Mouse (Mus musculus) NIH3T3 (cell line): Measurements from ENCODE around the gene Fam131b.

ENCODE experiments used
- DNase-seq: peaks from one replicate; pipeline ENCODE4 v3.0.0-alpha.2; 2012; ENCODE audit warnings: low read depth

Fam131b gene

DNA sequence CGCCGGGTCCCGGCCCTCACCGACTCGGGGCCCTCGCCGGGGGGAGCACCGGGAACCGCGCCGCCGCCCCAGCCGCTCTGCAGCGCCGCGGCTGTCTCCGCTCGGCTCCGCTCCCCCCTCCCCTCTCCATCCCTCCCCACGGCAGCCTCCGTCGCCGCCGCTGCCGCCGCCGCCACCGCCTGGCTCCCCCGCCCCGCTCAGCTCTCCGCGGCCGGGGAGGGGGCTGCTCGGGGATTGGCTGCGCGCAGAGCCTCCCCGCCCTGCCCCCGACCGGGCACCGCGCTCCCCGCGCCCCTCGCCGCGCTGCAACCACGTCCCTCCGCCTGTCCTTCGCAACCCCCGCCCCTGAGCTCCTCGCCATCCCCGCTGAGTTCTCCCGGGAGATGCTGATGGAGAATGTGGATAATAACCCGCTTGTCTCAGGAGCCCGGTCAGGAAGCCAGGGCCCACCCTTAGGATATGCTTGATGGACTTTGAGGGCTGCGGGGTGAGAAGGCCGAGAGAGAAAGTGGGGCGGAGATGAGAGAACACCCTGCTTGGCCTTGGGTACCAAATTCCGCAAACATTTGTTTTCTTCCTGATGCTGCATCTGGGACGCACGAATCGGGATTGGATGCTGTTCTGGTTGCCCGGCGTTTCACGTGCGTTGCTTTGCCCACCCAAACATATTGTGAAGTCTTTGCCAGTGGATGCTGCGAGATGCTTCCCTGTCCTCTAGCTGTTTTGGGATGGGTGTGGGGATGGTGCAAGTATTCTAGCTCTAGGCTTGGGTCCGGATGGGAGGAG, at the start of gene Fam131b:
Gene Fam131b, minus strand, starts transcription at position 162 of the 786 bp plus-strand sequence.
- DNase-seq, result peak; percentile 62

GRCm38 (mm10) chr6:42373669-42374430, 49.4 kb upstream of the Fam131b start:
- DNase-seq, result peak; percentile 77

GRCm38 (mm10) chr6:42372816-42373547, 48.5 kb upstream of the Fam131b start, which contains the start of gene Epha1:
Epha1 (minus strand) TSS chr6:42373268.
- peak; percentile 87 for DNase-seq

DNA sequence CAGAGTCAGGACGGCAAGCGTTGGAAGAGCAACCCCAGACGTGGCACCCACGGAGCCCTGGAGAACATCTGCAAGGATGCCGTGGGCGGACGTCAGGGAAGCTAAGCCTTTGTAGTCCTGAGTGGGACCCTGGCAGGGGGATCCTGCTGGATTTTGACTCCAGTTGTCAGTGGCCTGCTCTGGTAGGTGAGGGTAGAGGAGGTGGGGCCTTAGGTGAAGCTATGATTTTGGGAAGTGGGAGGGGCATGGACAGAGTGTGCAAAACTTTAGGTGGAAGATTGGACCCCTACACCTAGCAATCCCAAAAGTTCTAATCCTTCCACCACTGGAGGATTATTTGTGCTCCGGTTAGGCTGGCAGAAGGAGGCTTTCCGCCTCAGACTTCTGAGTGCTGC, 48.0 kb upstream of the Fam131b start:
- no peak for DNase-seq

DNA sequence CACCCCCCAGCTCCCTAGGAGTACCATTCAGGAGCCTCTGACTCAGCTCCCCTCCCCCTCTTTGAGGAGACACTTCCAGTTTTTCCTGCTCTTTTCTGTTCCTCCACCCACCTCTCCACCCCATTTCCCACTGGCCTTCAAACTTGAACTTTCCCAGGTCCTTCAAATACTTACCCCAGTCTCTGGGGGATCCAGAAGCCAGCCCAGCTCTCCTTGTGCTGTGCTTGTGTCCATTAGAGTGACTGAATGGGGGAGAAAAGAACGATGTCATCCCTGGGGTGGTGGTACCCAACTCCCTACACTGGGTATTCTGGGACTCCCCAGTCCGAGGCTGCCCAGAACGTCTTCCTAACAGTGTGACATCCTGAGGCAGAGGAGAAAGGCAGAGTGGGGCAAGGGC, 47.6 kb upstream of the Fam131b start:
- no peak for DNase-seq

DNA sequence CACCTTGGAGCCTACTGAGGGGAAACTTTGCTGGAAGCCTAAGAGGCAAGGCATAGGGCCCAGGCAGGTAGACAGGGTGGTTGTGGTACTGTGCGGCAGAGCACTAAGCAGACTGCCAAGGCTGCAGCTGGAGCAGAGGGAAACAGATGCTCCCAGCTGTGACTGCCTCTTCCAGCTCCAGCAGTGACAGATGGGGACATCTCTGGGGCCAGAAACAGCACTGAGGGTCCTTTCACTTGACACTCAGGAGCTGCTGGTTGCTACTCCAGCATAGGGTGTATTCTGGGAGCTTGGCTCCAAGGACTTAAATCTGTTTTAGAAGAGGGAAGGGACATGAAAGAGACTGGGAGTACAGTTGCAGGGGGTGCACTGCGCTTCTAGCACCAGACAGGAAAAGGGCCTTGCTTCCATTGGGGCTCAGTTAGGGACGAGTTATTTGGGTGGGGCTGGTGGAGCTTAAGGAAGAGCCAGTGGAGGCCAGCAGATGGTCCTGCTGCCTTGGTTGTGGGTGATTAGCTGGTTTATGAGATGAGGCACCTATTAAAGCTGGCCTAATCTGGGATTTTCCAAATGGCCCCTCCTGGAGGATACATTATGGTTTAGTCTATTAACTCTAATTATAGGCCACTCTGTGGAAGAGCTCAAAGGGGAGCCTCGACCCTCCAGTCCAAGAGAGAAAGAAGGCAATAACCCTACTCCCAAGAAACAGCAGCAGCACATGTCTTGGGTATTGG, 46.4 kb upstream of the Fam131b start:
- no peak for DNase-seq

DNA sequence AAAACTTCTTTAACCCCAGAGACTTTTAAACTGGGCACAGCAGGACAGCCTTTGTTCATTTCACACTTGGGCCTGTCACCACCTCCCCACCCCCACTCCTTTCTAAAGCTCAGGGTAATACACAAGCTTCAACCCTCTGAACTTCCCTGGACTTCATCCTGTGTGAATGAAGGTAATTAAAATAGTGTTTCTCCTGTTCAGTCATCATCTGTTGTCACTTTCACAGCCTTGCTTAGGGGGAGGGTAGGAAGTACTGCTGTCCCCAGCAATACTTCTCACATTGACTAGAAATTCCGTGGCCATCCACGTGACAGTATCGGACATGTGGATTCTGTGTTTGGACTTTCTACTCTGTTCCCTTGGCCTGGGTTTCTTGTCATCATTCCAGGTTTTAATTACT, 45.4 kb upstream of the Fam131b start:
- DNase-seq, result no peak

GRCm38 (mm10) chr6:42365215-42365614, 40.8 kb upstream of the Fam131b start:
- DNase-seq, result no peak

GRCm38 (mm10) chr6:42364607-42365006, 40.2 kb upstream of the Fam131b start:
- no peak for DNase-seq

GRCm38 (mm10) chr6:42364066-42364465, 39.6 kb upstream of the Fam131b start:
- DNase-seq, result no peak

- DNase-seq, result no peak
Observed at GRCm38 (mm10) chr6:42362974-42363373, 38.5 kb upstream of the Fam131b start.

GRCm38 (mm10) chr6:42362497-42362896, 38.1 kb upstream of the Fam131b start:
- DNase-seq, result no peak

DNA sequence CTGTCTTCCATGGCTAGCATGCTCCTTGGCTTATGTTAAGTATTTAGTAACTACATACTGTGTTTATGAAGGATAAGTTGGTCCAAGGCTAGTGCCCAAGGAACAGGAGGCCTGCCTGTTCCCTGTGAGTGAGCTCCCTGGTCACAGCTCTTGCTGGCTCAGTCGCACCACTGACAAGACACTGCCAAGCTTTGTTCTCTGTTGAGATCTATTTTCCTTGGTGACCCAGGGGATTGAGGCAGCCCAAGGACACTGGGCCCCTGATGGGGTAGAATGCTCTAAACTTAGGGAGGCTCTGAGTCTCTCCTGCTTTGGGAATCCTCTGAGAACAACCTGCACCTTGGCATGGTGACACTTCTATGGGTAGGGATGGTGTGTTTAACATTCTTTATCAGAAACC, 37.6 kb upstream of the Fam131b start:
- peak; percentile 40 for DNase-seq

DNA sequence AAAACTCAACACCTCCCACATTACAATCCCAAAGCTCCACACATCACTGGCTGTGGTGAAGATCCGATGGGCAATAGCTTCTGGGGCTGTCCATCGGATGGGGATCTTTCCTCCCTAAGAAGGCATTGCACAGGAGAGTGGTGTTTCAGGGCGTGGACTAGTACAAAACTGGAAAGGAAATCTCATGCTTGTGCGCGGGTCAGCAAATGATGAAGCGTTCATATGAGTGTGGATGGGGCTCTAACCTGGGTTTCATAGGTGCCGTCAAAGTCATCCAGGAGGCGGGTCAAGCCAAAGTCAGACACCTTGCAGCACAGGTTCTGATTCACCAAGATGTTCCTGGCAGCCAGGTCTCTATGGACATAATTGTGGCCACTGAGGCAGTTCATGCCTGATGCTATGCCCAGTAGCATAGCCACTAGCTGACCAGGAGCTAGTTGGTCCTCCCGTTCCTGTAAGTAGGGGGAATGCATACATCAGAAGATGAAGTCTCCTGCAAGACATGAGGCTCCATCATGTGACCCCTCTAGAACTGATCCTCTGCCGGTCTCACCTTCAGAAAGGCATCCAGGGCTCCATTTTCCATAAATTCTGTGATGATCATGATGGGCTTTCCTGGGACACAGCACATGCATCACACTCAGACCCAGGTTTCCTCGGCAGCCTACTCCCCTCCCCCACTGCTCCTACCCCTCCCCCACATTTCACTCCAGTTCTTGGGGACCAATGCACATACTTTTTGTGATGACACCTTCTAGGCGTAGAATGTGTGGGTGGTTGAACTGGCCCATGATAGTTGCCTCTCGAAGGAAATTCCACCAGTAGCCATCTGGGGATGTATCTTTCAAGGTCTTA, 36.8 kb upstream of the Fam131b start:
- DNase-seq, result peak; percentile 36

GRCm38 (mm10) chr6:42360231-42360840, 35.9 kb upstream of the Fam131b start:
- DNase-seq, result peak; percentile 46

DNA sequence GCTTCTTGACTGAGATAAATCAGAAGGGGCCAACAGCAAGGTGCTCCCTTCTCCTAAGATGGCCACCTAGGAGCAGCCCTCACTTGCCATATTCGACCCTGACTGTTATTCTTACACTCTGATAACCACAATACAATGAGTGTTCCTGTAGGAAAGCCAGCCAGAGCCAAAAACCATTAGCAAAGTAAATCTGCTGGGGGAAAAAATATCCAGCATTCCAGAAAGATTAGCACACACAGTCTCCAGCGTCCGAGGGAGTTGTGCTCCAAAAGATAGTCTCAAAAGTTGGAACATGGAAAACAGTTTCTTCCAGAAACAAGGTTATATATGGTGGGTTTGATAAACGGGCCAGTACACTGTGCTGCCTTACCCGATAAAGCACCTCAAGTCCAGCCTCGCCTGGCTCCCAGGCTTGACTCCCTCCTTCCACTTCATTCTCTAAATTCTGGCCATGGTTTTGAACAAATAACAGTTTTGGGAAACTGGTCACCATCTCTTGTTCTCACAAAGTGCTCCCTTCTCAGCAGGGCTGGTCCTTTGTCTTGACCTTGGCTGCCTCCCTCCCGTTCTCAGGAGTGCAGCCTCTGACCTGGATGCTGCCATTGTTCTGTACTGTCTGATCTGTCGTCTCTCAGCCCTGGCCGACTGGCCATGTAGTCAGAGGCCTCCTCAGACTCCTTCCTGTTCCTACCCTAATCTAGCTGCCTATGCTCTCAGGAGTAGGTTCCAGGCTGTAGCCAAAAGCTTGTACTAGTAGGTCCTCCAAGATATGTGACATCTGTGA, 35.1 kb upstream of the Fam131b start:
- peak; percentile 80 for DNase-seq

GRCm38 (mm10) chr6:42358901-42359300, 34.5 kb upstream of the Fam131b start:
- DNase-seq, result no peak

- no peak for DNase-seq
Observed at GRCm38 (mm10) chr6:42357901-42358300, 33.5 kb upstream of the Fam131b start.

GRCm38 (mm10) chr6:42356913-42357312, 32.5 kb upstream of the Fam131b start:
- DNase-seq, result no peak
